Mouse (Mus musculus) spleen, adult 10 weeks (tissue): ENCODE results near the gene Hcn3. TPM values are rescaled to one million over a fixed set of nuclear protein-coding genes. Genes with fewer than 3 reads are reported as not detected.

Experiments used
- polyA plus RNA-seq: library from polyadenylated mRNA; stranded (reverse); fragments of 350-450 nt; fragmentation: Illumina TruSeq; extraction: RNeasy Lipid Tissue Mini Kit (QIAGEN cat#74804); gene quantifications from one replicate; pipeline ENCODE4 v1.2.3, GENCODE M21; 2015; ENCODE audit warnings: low replicate concordance; ENCODE audit not compliant: insufficient read depth

The Hcn3 gene
- 0.23 TPM for polyA plus RNA-seq

DNA sequence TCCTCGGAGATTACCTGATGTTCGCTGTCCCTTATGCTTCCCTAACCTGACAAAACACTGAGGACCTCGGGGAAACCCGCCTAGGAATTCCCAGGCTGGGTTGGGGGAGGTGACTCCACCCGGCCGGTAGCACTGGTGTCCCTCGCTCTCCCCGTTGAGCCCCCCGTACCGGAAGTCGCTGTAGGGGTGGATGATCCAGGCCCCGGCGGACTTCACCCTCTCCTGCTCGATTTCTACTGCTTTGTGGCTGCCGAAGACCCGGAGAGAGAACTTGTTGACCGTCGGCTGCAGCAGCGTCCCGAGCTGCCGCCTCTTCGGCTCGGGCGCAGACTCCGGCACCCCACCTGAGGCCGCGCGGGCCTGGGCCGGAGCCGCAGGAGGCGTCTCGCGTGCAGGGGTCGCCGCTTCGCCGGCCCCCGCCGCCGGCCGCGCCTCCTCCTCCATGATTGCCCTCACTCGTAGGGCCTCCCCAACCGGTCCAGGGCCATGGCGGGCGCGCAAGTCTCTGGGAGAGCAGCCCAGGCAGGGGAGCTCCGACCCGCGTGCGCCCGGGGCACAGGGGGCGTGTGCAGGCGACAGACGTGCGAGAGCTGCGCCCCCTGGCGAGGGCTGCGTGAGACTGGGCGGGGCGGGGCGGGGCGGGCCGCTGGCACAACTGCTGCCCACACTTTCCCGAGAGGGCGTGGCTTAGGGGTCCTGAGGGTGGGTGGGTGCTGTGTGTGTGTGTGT lies at the start of gene Hcn3:
Gene Hcn3 (minus strand): TSS at position 581 of the 729 bp plus-strand sequence.

DNA sequence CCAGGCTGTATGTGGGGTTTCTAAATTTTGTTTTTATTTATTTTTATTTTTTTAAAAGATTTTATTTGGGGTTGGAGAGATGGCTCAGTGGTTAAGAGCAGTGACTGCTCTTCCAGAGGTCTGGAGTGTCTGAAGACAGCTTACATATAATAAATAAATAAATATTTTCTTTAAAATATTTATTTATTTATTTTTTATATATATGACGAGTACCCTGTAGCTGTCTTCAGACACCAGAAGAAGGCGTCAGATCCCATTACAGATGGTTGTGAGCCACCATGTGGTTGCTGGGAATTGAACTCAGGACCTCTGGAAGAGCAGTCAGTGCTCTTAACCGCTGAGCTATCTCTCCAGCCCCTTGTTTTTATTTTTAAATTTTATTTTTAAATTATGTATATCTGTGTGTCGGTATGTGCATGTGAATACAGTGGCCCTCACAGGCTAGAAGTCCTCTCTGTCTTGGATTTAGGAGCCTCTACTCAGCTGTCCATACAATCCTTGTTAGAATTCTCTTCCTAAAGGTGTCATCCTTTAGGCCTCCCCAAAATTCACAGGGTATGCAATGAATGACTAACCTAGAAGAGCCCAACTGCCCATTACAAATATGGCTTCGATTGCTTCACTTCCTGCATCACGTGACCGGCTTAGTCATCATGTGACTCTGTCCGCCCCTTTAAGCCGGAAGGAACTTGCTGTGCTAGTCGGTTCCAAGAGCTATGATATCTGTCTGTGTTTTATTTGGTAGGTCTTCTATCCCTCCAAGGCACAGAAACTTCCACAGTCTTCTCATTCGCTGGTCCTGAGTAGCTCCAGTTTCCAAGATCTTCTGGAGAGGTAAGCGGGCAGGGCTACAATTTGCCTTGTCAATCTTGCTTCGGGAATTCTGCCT lies 42.5 kb upstream of the Hcn3 start, which contains the start of gene Gba:
Gene Gba (plus strand): TSS at position 676 of the 889 bp plus-strand sequence.

DNA sequence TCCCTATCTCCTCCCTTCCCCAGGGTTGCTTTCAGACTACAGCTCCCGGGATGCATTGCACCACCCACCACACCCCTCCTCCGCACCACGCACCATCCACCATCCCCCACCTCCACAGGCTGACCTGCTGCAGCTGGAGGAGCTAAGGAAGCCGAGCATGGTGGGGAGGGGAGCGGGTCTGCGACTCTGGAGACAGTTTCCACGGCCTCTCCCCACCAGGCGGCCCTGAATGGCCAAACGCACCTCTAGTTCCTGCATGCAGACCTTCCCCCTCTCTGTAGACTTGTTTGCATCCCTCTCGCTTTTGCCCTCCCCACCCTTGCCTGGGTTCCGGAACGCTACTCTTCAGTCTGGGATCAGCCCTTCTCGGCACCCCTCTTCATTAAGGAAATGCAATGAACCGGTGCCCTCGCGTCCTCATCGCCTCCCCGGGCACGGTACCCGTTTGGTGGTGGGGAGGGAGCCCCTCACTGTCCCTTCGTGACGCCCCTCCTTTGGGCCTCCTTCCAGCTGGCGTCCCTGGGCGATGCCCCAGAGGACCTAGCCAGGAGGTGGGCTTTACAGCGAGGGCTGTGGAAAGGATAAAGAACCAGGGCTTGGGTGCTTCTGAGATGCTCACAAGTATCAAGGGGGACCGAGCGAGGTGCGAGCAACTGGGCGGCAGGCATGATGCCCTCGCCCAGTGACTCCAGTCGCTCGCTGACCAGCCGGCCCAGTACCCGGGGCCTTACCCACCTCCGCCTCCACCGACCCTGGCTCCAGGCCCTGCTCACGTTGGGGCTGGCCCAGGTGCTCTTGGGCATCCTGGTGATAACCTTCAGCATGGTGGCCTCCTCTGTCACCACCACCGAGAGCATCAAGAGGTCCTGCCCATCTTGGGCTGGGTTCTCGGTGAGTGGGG lies 23.3 kb upstream of the Hcn3 start, which contains the start of gene Fam189b:
Gene Fam189b (plus strand): TSS at position 86 of the 901 bp plus-strand sequence.

DNA sequence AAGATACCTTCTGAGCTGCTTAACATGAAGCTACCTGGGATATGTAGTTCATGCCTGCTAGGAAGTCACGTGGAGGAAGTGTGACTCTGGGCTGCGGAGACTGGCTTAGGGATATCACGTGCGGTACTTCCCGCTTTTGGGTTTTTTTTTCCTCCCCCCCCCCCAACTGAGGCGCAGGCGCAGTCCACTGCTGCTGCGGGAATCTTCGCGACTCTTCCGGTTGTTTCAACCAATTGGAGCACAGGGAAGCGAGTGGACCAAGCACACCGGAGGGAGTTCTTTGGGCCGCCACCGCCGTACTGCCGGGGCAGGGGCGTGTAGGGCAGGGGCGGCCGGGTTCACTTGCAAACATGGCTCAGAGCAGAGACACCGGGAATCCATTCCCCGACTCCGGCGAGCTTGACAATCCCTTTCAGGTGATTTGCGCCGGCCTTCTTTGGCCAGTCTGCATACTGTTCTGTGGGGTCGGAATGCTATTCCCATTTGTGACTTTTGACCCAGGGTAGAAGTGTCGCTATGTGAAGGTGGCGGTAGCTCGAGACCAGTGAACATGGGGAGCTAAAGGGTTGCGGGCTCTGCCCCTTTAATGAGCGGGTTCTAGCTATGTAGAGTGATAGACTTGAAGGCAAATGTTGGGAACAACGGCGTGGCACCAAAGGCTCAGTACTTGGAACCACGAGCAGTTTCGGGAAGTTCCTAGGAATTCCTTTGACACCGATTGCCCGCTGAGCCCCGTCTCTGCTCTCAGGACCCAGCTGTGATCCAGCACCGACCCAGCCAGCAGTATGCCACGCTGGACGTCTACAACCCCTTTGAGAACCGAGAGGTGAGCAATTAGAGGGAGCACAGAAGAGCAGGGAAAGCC lies 17.5 kb upstream of the Hcn3 start, which contains the start of gene Scamp3:
Gene Scamp3 (plus strand): TSS at position 232 of the 865 bp plus-strand sequence.

DNA sequence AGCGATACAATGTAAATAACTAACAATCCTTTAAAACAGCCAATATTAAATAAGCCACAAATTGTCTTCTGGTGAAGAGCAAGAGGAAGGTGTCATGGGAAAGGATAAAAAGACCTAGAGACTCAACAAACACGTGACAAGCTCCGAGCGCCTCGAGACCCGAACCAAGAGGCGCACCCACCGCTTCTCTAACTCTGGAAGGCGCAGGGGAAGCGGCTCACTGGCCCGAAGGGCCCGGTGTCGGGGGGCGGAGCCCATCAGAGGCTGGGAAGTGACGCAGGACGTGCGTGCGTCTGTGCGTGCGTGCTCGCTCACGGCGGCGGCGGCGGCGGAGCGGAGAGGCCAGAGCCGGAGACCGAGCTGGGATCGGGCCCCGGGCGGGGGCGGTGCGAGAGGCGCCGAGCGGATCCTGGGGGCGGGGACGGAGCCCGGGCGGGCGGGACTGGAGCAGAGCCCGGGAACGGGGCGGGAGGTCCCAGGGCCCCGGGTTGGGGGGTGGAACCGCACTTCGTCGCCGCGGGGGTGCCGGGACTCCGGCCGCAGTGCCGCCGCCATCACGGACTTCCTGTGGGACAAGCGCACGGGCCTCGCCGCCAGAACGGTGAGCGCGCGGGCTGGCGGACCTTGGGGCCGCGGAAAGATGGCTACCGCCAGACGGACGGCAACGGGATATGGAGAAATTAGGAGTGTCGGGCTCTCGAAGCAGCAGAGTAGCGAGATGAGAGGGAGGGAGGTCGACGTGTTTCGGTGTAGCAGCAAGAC lies 4.7 kb upstream of the Hcn3 start, which contains the start of gene Clk2:
Gene Clk2 (plus strand): TSS at position 290 of the 762 bp plus-strand sequence.

DNA sequence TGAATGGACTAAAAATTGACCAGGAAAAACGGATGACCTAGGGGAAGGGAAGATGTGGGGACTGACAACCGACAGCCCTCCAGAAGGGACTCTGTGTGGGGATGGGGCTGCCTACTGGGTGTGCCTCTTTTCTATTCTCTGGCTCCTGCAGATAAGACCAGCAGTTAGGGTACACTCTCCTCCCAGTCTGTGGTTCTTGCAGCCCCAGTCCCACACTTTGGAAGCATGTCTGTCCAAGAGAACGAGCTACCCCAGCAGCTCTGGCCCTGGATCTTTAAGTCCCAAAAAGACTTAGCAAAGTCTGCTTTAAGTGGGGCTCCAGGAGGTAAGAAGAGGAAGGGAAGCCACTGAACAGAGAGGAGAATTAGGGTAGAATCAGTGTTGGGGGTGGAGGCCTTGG lies 24.0 kb downstream of the Hcn3 start, which contains the start of gene Pklr:
Gene Pklr (plus strand): TSS at position 185 of the 400 bp plus-strand sequence.

DNA sequence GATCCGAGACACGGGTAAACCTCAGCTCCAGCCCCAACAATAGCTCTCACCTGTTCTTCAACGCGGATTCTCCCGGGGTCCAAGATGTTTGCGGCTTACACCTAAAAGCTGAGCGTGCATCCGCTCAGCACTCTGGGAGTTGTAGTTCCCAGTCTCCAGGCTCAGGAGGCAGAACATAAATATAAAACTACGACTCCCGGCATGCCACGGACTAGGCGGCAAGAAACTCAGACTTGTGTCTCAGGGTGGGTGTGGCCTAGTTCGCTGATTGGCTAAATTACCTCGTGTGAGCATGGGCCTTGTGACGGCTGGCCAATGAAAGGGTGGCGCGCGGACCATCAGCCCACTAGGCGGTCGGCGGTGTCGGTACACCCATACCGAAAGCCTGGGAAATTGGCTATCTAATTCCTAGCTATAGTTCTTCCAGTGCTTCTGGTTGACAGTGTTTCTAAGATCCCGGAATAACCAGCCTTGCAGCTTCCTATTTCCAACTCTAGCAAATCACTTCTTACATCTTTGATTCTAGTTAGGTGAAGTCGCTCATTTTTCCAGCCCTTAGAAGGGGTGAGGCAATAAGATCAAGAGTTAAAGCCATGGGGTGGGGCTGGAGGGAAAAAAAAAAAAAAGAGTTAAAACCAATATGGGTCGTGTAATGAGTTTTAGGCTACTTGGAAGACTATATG lies 58.0 kb downstream of the Hcn3 start, which contains the start of gene Fdps:
Gene Fdps (minus strand): TSS at position 148 of the 683 bp plus-strand sequence.

DNA sequence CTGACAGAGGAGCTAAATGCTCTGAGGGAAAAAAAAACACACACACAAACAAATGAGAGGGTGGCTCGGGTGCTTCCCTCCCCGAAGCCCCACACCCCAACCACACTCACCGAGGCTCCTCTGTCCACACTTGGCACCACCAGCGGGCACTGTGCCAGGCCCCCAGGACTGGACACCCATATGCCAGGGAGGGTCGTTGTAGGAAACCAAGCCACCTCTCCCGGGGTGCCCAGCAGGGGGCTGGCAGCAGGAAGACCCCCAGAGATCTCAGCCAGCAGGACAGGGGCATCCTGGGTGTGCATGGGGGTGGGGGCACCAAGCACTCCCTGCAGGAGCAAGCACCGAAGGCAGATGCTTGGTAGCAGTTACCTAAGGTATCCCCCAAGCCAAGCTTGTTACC lies 59.2 kb downstream of the Hcn3 start, which contains the start of gene Gm43738:
Gene Gm43738 (minus strand): TSS at position 289 of the 400 bp plus-strand sequence.

Other genes with a start within 250 kb of the Hcn3 start
- 8.1 TPM for gene Msto1, start 246.2 kb downstream of the Hcn3 start, polyA plus RNA-seq
- 56.6 TPM for gene Ash1l, start 209.6 kb downstream of the Hcn3 start, polyA plus RNA-seq
- gene Dap3, start 209.0 kb downstream of the Hcn3 start, polyA plus RNA-seq: 82.1 TPM
- 22.4 TPM for gene Rusc1, start 66.9 kb downstream of the Hcn3 start, polyA plus RNA-seq
- not detected for gene Gm43738, start 59.1 kb downstream of the Hcn3 start, polyA plus RNA-seq
- 37.3 TPM for gene Fdps, start 58.2 kb downstream of the Hcn3 start, polyA plus RNA-seq
- gene Pklr, start 24.1 kb downstream of the Hcn3 start, polyA plus RNA-seq: 1.8 TPM
- 91.6 TPM for gene Clk2, start 4.6 kb upstream of the Hcn3 start, polyA plus RNA-seq
- 49.7 TPM for gene Scamp3, start 17.3 kb upstream of the Hcn3 start, polyA plus RNA-seq
- 19.3 TPM for gene Fam189b, start 22.9 kb upstream of the Hcn3 start, polyA plus RNA-seq
- 71.7 TPM for gene Gba, start 42.7 kb upstream of the Hcn3 start, polyA plus RNA-seq
- gene Thbs3, start 55.0 kb upstream of the Hcn3 start, polyA plus RNA-seq: 2.9 TPM
- gene Mtx1, start 66.9 kb upstream of the Hcn3 start, polyA plus RNA-seq: 58.4 TPM
- gene Muc1, start 68.9 kb upstream of the Hcn3 start, polyA plus RNA-seq: 0.52 TPM
- gene Krtcap2, start 85.8 kb upstream of the Hcn3 start, polyA plus RNA-seq: 83.8 TPM
- gene Trim46, start 86.1 kb upstream of the Hcn3 start, polyA plus RNA-seq: 0.54 TPM
- 3.5 TPM for gene Dpm3, start 99.2 kb upstream of the Hcn3 start, polyA plus RNA-seq
- 93.1 TPM for gene Slc50a1, start 110.4 kb upstream of the Hcn3 start, polyA plus RNA-seq
- gene Efna1, start 120.9 kb upstream of the Hcn3 start, polyA plus RNA-seq: 3.6 TPM
- not detected for gene Efna3, start 162.8 kb upstream of the Hcn3 start, polyA plus RNA-seq
- not detected for gene Efna4, start 177.8 kb upstream of the Hcn3 start, polyA plus RNA-seq
- gene Adam15, start 189.8 kb upstream of the Hcn3 start, polyA plus RNA-seq: 18.7 TPM
- gene Dcst2, start 201.8 kb upstream of the Hcn3 start, polyA plus RNA-seq: 0.36 TPM
- gene Dcst1, start 205.1 kb upstream of the Hcn3 start, polyA plus RNA-seq: 0.44 TPM
- 14.7 TPM for gene Zbtb7b, start 234.6 kb upstream of the Hcn3 start, polyA plus RNA-seq
- gene Lenep, start 242.6 kb upstream of the Hcn3 start, polyA plus RNA-seq: 5.6 TPM